Mouse (Mus musculus) midbrain, embryonic 15.5 days (tissue): ENCODE results near the gene 4933402J07Rik. TPM values are rescaled to one million over a fixed set of nuclear protein-coding genes. Genes with fewer than 3 reads are reported as not detected.

Source experiments
- ATAC-seq: fragments of 200-750 bp; cut with Nextera tagmentation; replicated peaks from 2 replicates; pipeline ENCODE4 v1.8.0; 2017; ENCODE audit warnings: moderate TSS enrichment
- H3K27ac ChIP-seq: fragments of 300-500 bp; sonication (generic); 2 replicates; pipeline ENCODE4 v1.5.1; 2015; ENCODE audit warnings: mild to moderate bottlenecking, inconsistent platforms
- H3K27me3 ChIP-seq: fragments of 300-500 bp; sonication (generic); replicated peaks from 2 replicates; pipeline ENCODE4 v1.6.1; 2015; ENCODE audit warnings: inconsistent platforms
- H3K36me3 ChIP-seq: fragments of 300-500 bp; sonication (generic); replicated peaks from 2 replicates; pipeline ENCODE4 v1.6.1; 2015; ENCODE audit warnings: inconsistent platforms
- H3K4me1 ChIP-seq: fragments of 300-500 bp; sonication (generic); 2 replicates; pipeline ENCODE4 v1.6.1; 2015; ENCODE audit warnings: inconsistent platforms
- H3K4me2 ChIP-seq: fragments of 300-500 bp; sonication (generic); 2 replicates; pipeline ENCODE4 v1.6.1; 2015; ENCODE audit warnings: inconsistent platforms, mild to moderate bottlenecking, moderate library complexity
- H3K4me3 ChIP-seq: fragments of 300-500 bp; sonication (generic); 2 replicates; pipeline ENCODE4 v1.5.1; 2015; ENCODE audit warnings: mild to moderate bottlenecking, inconsistent platforms
- H3K9ac ChIP-seq: fragments of 300-500 bp; sonication (generic); 2 replicates; pipeline ENCODE4 v1.6.1; 2015; ENCODE audit warnings: mild to moderate bottlenecking, inconsistent platforms
- H3K9me3 ChIP-seq: fragments of 300-500 bp; sonication (generic); 2 replicates; pipeline ENCODE4 v1.6.1; 2016; ENCODE audit warnings: inconsistent platforms
- WGBS: fragments of 180-500 bp; shearing (Covaris S2); methylation state at CpG from one replicate; pipeline ENCODE4 v1.1.7; 2015; ENCODE audit warnings: mixed read lengths; 5-methylcytosine and 5-hydroxymethylcytosine counted together
- polyA plus RNA-seq: library from polyadenylated mRNA; unstranded; fragments of >200 nt; fragmentation: Nextera tagmentation; extraction: Ambion mirVana; gene quantifications from 2 replicates; pipeline ENCODE4 v1.2.1, GENCODE M21; 2015

Gene 4933402J07Rik
- polyA plus RNA-seq = not detected in 2 replicates

- WGBS = 87% methylated on average over 2 of the region's 2 CpGs
- no peak within 1 kb of the TSS for H3K4me3 ChIP-seq
- no peak within 1 kb of the TSS for H3K4me2 ChIP-seq
- H3K36me3 ChIP-seq = no peaks in the 10 kb centered on the region
- H3K9me3 ChIP-seq = no peaks in the 10 kb centered on the region
- H3K4me1 ChIP-seq = no peaks in the 10 kb centered on the region
- H3K27ac ChIP-seq = no peak within 1 kb of the TSS
- no peak within 1 kb of the TSS for H3K9ac ChIP-seq
- no peak for ATAC-seq
- no peaks in the 10 kb centered on the region for H3K27me3 ChIP-seq
These were observed at the start of gene 4933402J07Rik for GRCm38 (mm10) chr8:87563553-87563952. Gene 4933402J07Rik (plus strand): TSS chr8:87563853.

GRCm38 (mm10) chr8:87517132-87517531, 46.5 kb upstream of the 4933402J07Rik start:
- Histone ChIP-seq H3K4me1 (no peaks in the 10 kb centered on the region), H3K27me3 (no peaks in the 10 kb centered on the region), H3K4me2 (no peak overlapping the region), H3K4me3 (no peak overlapping the region), H3K9me3 (no peaks in the 10 kb centered on the region), H3K36me3 (no peaks in the 10 kb centered on the region), H3K27ac (no peak overlapping the region), H3K9ac (no peak overlapping the region)
- no peak for ATAC-seq
- WGBS = 91% methylated on average over 3 of the region's 3 CpGs

GRCm38 (mm10) chr8:87525006-87525405, 38.6 kb upstream of the 4933402J07Rik start:
- H3K9ac ChIP-seq = no peak overlapping the region
- no peak overlapping the region for H3K4me3 ChIP-seq
- H3K9me3 ChIP-seq = no peaks in the 10 kb centered on the region
- no peaks in the 10 kb centered on the region for H3K4me1 ChIP-seq
- H3K36me3 ChIP-seq = no peaks in the 10 kb centered on the region
- H3K4me2 ChIP-seq = no peak overlapping the region
- H3K27me3 ChIP-seq = no peaks in the 10 kb centered on the region
- H3K27ac ChIP-seq = no peak overlapping the region
- no peak for ATAC-seq
- WGBS = 95% methylated on average over 1 of the region's 1 CpGs

- 70% methylated on average over 4 of the region's 4 CpGs for WGBS
- Histone ChIP-seq H3K9ac (no peak overlapping the region), H3K4me2 (no peak overlapping the region), H3K27me3 (no peaks in the 10 kb centered on the region), H3K4me3 (no peak overlapping the region), H3K9me3 (no peaks in the 10 kb centered on the region), H3K36me3 (no peaks in the 10 kb centered on the region), H3K4me1 (no peaks in the 10 kb centered on the region; the same call in 1 of the 2 replicates), H3K27ac (no peak overlapping the region)
- ATAC-seq = no peak
These were observed 32.5 kb upstream of the 4933402J07Rik start for GRCm38 (mm10) chr8:87531176-87531575.

- no peak overlapping the region for H3K4me3 ChIP-seq
- H3K27ac ChIP-seq = no peak overlapping the region
- 86% methylated on average over 4 of the region's 4 CpGs for WGBS
- H3K9ac ChIP-seq = no peak overlapping the region
- no peak overlapping the region for H3K4me2 ChIP-seq
- no peaks in the 10 kb centered on the region for H3K36me3 ChIP-seq
- H3K9me3 ChIP-seq = no peaks in the 10 kb centered on the region
- H3K4me1 ChIP-seq = peaks cover 5% of the 10 kb centered on the region; the same call in 1 of the 2 replicates
- H3K27me3 ChIP-seq = no peaks in the 10 kb centered on the region
- ATAC-seq = no peak
These were observed 30.2 kb upstream of the 4933402J07Rik start for GRCm38 (mm10) chr8:87533476-87533875.

GRCm38 (mm10) chr8:87534846-87535245, 28.8 kb upstream of the 4933402J07Rik start:
- Histone ChIP-seq H3K36me3 (no peaks in the 10 kb centered on the region), H3K27me3 (no peaks in the 10 kb centered on the region), H3K9ac (no peak overlapping the region), H3K4me2 (no peak overlapping the region), H3K9me3 (no peaks in the 10 kb centered on the region), H3K27ac (no peak overlapping the region), H3K4me3 (no peak overlapping the region), H3K4me1 (peaks cover 7% of the 10 kb centered on the region)
- 38% methylated on average over 2 of the region's 2 CpGs for WGBS
- no peak for ATAC-seq

GRCm38 (mm10) chr8:87536615-87537329, 26.9 kb upstream of the 4933402J07Rik start:
- Histone ChIP-seq H3K4me3 (no peak overlapping the region), H3K9me3 (no peaks in the 10 kb centered on the region)
- 7% methylated on average over 23 of the region's 23 CpGs for WGBS

GRCm38 (mm10) chr8:87539829-87540394, 23.7 kb upstream of the 4933402J07Rik start:
- Histone ChIP-seq H3K27ac (no peak overlapping the region), H3K36me3 (no peaks in the 10 kb centered on the region), H3K4me2 (peak overlapping the region; percentile 51), H3K4me3 (peak overlapping the region; percentile 18), H3K27me3 (no peaks in the 10 kb centered on the region), H3K9ac (no peak overlapping the region), H3K4me1 (peaks cover 15% of the 10 kb centered on the region), H3K9me3 (no peaks in the 10 kb centered on the region)
- WGBS = 10% methylated on average over 15 of the region's 15 CpGs
- peak; percentile 83 for ATAC-seq

More at GRCm38 (mm10) chr8:87536615-87537329, 26.9 kb upstream of the 4933402J07Rik start:
- Histone ChIP-seq H3K27ac (no peak overlapping the region), H3K4me1 (peaks cover 15% of the 10 kb centered on the region), H3K36me3 (no peaks in the 10 kb centered on the region), H3K4me2 (peak overlapping the region; percentile 48), H3K27me3 (no peaks in the 10 kb centered on the region), H3K9ac (no peak overlapping the region)
- ATAC-seq = peak; percentile 63

GRCm38 (mm10) chr8:87549881-87550280, 13.8 kb upstream of the 4933402J07Rik start:
- no peak overlapping the region for H3K4me3 ChIP-seq
- no peaks in the 10 kb centered on the region for H3K27me3 ChIP-seq
- no peaks in the 10 kb centered on the region for H3K9me3 ChIP-seq
- H3K27ac ChIP-seq = no peak overlapping the region
- no peaks in the 10 kb centered on the region for H3K4me1 ChIP-seq
- H3K9ac ChIP-seq = no peak overlapping the region
- WGBS = 82% methylated on average over 4 of the region's 4 CpGs
- no peak for ATAC-seq
- no peak overlapping the region for H3K4me2 ChIP-seq
- H3K36me3 ChIP-seq = no peaks in the 10 kb centered on the region

GRCm38 (mm10) chr8:87552801-87553200, 10.9 kb upstream of the 4933402J07Rik start:
- WGBS = 61% methylated on average over 1 of the region's 1 CpGs
- Histone ChIP-seq H3K9me3 (no peaks in the 10 kb centered on the region), H3K36me3 (no peaks in the 10 kb centered on the region), H3K4me3 (no peak overlapping the region), H3K4me2 (no peak overlapping the region), H3K27ac (no peak overlapping the region), H3K4me1 (no peaks in the 10 kb centered on the region), H3K27me3 (no peaks in the 10 kb centered on the region), H3K9ac (no peak overlapping the region)
- no peak for ATAC-seq

- no peak for ATAC-seq
- no peaks in the 10 kb centered on the region for H3K4me1 ChIP-seq
- H3K4me3 ChIP-seq = no peak overlapping the region
- no peaks in the 10 kb centered on the region for H3K36me3 ChIP-seq
- H3K9ac ChIP-seq = no peak overlapping the region
- H3K27me3 ChIP-seq = no peaks in the 10 kb centered on the region
- H3K27ac ChIP-seq = no peak overlapping the region
- H3K4me2 ChIP-seq = no peak overlapping the region
- H3K9me3 ChIP-seq = no peaks in the 10 kb centered on the region
- WGBS = 69% methylated on average over 2 of the region's 2 CpGs
These were observed 2.9 kb upstream of the 4933402J07Rik start for GRCm38 (mm10) chr8:87560801-87561200.

- no peaks in the 10 kb centered on the region for H3K9me3 ChIP-seq
- H3K9ac ChIP-seq = no peak overlapping the region
- H3K4me3 ChIP-seq = no peak overlapping the region
- no peak for ATAC-seq
- 89% methylated on average over 5 of the region's 5 CpGs for WGBS
- H3K27ac ChIP-seq = no peak overlapping the region
- no peaks in the 10 kb centered on the region for H3K36me3 ChIP-seq
- H3K4me2 ChIP-seq = no peak overlapping the region
- H3K4me1 ChIP-seq = peaks cover 7% of the 10 kb centered on the region; the same call in 1 of the 2 replicates
- H3K27me3 ChIP-seq = no peaks in the 10 kb centered on the region
These were observed 5.5 kb downstream of the 4933402J07Rik start for GRCm38 (mm10) chr8:87569203-87569602.
